In the genomic region with DNA sequence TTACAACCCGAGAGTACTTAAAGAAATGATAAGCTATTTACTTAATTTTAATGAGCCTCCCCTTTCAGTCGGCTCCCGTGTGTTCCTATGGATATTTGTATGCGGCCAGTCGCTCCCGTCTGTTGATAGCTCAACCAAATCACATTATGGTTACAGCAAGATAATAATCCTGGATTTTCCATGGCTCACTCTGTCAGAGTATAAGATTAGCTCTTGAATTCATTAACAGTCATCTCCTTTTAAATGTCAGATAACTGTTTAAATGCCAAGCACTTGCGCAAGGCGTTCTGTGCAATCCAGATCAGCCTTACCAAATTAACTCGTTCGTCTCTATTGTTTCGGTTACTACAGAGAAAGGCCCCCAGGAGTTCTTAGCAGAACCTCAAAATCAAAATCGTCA, we compare ENCODE assay signal across 8 mouse cellular contexts.
DNase-seq lines count a peak whose midpoint lies in the region; ATAC-seq and TF ChIP-seq lines count a peak whose summit lies in the region.

No protein-coding gene starts in this region.

- no peak for TF ChIP-seq POLR2A in brain, embryonic 14.5 days (IDR thresholded peaks at IDR 0.05; ENCODE audit: borderline replicate concordance, extremely low read depth, insufficient read depth, insufficient read length, poor library complexity, severe bottlenecking)

- WGBS in hindbrain, embryonic 15.5 days: 14% methylated on average over 12 of the region's 12 CpGs
- 16% methylated on average over 12 of the region's 12 CpGs for WGBS in midbrain, embryonic 11.5 days

- peak; percentile 3 for DNase-seq in heart, adult 8-10 months (ENCODE audit: low spot score)
- DNase-seq in heart, postnatal 14 days: no peak
- DNase-seq in brain, embryonic 14.5 days (ENCODE audit: low read depth): peak; percentile 72
- DNase-seq in midbrain, embryonic 11.5 days (ENCODE audit: low spot score, missing footprints): no peak
- DNase-seq in natural killer cell, adult 2 months (ENCODE audit: low spot score in 2 of 2): no peak
- DNase-seq in thymus, postnatal 10 days (ENCODE audit: low spot score in 2 of 2): no peak
- no peak for DNase-seq in ovary, postnatal 14 days (ENCODE audit: low spot score)

- H3K4me2 ChIP-seq in hindbrain, embryonic 15.5 days: peak overlapping the region; percentile 45
- peak overlapping the region; percentile 16 for H3K4me2 ChIP-seq in midbrain, embryonic 11.5 days

- no peaks in the 10 kb centered on the region for H3K36me3 ChIP-seq in hindbrain, embryonic 15.5 days
- no peaks in the 10 kb centered on the region for H3K36me3 ChIP-seq in midbrain, embryonic 11.5 days (ENCODE audit: control insufficient read depth, insufficient read depth, low read length)

- peak; percentile 9; the same call in 1 of the 2 replicates for ATAC-seq in hindbrain, embryonic 15.5 days (ENCODE audit: low FRiP score, low read depth)
- 0 out of 2 replicates have a peak, but pooled peaks have one; percentile 16 for ATAC-seq in midbrain, embryonic 11.5 days (ENCODE audit: low FRiP score)

- no peaks in the 10 kb centered on the region for H3K9me3 ChIP-seq in hindbrain, embryonic 15.5 days
- H3K9me3 ChIP-seq in midbrain, embryonic 11.5 days (ENCODE audit: control insufficient read depth, low read length): no peaks in the 10 kb centered on the region

- no peak for TF ChIP-seq CTCF in brain, embryonic 14.5 days (IDR thresholded peaks at IDR 0.05; ENCODE audit: borderline replicate concordance, extremely low read depth, insufficient read depth, insufficient read length)

- H3K9ac ChIP-seq in hindbrain, embryonic 15.5 days: 0 out of 2 replicates have a peak overlapping the region, but pooled peaks have one; percentile 1
- H3K9ac ChIP-seq in midbrain, embryonic 11.5 days (ENCODE audit: low read length): no peak overlapping the region

- intact Hi-C loops in heart, postnatal 14 days (cut with DNase I): no loop called here

- H3K27me3 ChIP-seq in hindbrain, embryonic 15.5 days: peaks cover 4% of the 10 kb centered on the region
- H3K27me3 ChIP-seq in midbrain, embryonic 11.5 days (ENCODE audit: control insufficient read depth, insufficient read depth, low read length): peaks cover 8% of the 10 kb centered on the region

- H3K27ac ChIP-seq in hindbrain, embryonic 15.5 days (replicated peaks): no peak overlapping the region
- no peak overlapping the region for H3K27ac ChIP-seq in midbrain, embryonic 11.5 days (ENCODE audit: low read depth, low read length)

- H3K4me3 ChIP-seq in hindbrain, embryonic 15.5 days: peak overlapping the region; percentile 14; the same call in 1 of the 2 replicates
- H3K4me3 ChIP-seq in midbrain, embryonic 11.5 days (ENCODE audit: low read depth, low read length): no peak overlapping the region

- peaks cover 14% of the 10 kb centered on the region for H3K4me1 ChIP-seq in hindbrain, embryonic 15.5 days (replicated peaks)
- peaks cover 6% of the 10 kb centered on the region for H3K4me1 ChIP-seq in midbrain, embryonic 11.5 days (ENCODE audit: control insufficient read depth, insufficient read depth, low read length)

Comparison
In these comparisons a context has a peak if more than half of its experiments do, and no peak if none do; other contexts are left out.
1. DNase-seq: peak in heart, adult 8-10 months (single experiment) and brain, embryonic 14.5 days (single experiment); none in heart, postnatal 14 days (0 of 2), midbrain, embryonic 11.5 days (single experiment), natural killer cell, adult 2 months (0 of 2), thymus, postnatal 10 days (0 of 2) and ovary, postnatal 14 days (single experiment).